Mouse (Mus musculus): Measurements from ENCODE around the gene Gng7. TPM values are rescaled to one million over a fixed set of nuclear protein-coding genes. Genes with fewer than 3 reads are reported as not detected.
A peak's percentile ranks its signal among the peaks of the same experiment; 100 is the strongest.

The Gng7 gene
- polyA plus RNA-seq, 1 experiment from 2014 or later, result 1.4 TPM

GRCm38 (mm10) chr10:80954415-80954814, 60.3 kb downstream of the Gng7 start:
- Histone ChIP-seq H3K9ac (peak overlapping the region; percentile 37; the same call in 1 of the 2 replicates), H3K4me1 (peaks cover 28% of the 10 kb centered on the region), H3K9me3 (no peaks in the 10 kb centered on the region), H3K27ac (replicated peaks) (peak overlapping the region; percentile 80), H3K4me3 (no peak overlapping the region), H3K36me3 (no peaks in the 10 kb centered on the region), H3K27me3 (replicated peaks) (0 out of 2 replicates have a peak, but pooled peaks cover 10% of the 10 kb centered on the region), H3K4me2 (no peak overlapping the region)
- ATAC-seq (ENCODE audit: extremely low read depth, insufficient number of reproducible peaks, low FRiP score, low TSS enrichment), result no peak
- WGBS, result 70% methylated on average over 13 of the region's 13 CpGs

GRCm38 (mm10) chr10:80952449-80952848, 62.3 kb downstream of the Gng7 start:
- H3K9me3 ChIP-seq, result no peaks in the 10 kb centered on the region
- H3K27ac ChIP-seq (replicated peaks), result no peak overlapping the region
- 0 out of 2 replicates have a peak, but pooled peaks cover 10% of the 10 kb centered on the region for H3K27me3 ChIP-seq (replicated peaks)
- no peak for ATAC-seq (ENCODE audit: extremely low read depth, insufficient number of reproducible peaks, low FRiP score, low TSS enrichment)
- H3K9ac ChIP-seq, result 0 out of 2 replicates have a peak overlapping the region, but pooled peaks have one; percentile 10
- WGBS, result 73% methylated on average over 15 of the region's 15 CpGs
- peaks cover 46% of the 10 kb centered on the region for H3K4me1 ChIP-seq
- H3K36me3 ChIP-seq, result no peaks in the 10 kb centered on the region
- H3K4me2 ChIP-seq, result no peak overlapping the region
- no peak overlapping the region for H3K4me3 ChIP-seq

- no peak for ATAC-seq (ENCODE audit: extremely low read depth, insufficient number of reproducible peaks, low FRiP score, low TSS enrichment)
- Histone ChIP-seq H3K36me3 (no peaks in the 10 kb centered on the region), H3K4me2 (no peak overlapping the region), H3K27me3 (replicated peaks) (0 out of 2 replicates have a peak, but pooled peaks cover 10% of the 10 kb centered on the region), H3K9ac (no peak overlapping the region), H3K4me3 (no peak overlapping the region), H3K4me1 (peaks cover 49% of the 10 kb centered on the region), H3K9me3 (no peaks in the 10 kb centered on the region), H3K27ac (replicated peaks) (no peak overlapping the region)
- 75% methylated on average over 10 of the region's 10 CpGs for WGBS
Observed at GRCm38 (mm10) chr10:80951761-80952390, 62.9 kb downstream of the Gng7 start.

GRCm38 (mm10) chr10:80950314-80950713, 64.4 kb downstream of the Gng7 start:
- Histone ChIP-seq H3K4me3 (no peak overlapping the region), H3K4me2 (no peak overlapping the region), H3K36me3 (no peaks in the 10 kb centered on the region), H3K9me3 (no peaks in the 10 kb centered on the region), H3K27ac (replicated peaks) (no peak overlapping the region), H3K9ac (no peak overlapping the region), H3K27me3 (replicated peaks) (0 out of 2 replicates have a peak, but pooled peaks cover 10% of the 10 kb centered on the region), H3K4me1 (peaks cover 48% of the 10 kb centered on the region)
- WGBS, result 34% methylated on average over 5 of the region's 5 CpGs
- no peak for ATAC-seq (ENCODE audit: extremely low read depth, insufficient number of reproducible peaks, low FRiP score, low TSS enrichment)

- Histone ChIP-seq H3K4me1 (peaks cover 35% of the 10 kb centered on the region), H3K9ac (peak overlapping the region; percentile 24; the same call in 1 of the 2 replicates), H3K36me3 (no peaks in the 10 kb centered on the region), H3K9me3 (no peaks in the 10 kb centered on the region), H3K27ac (replicated peaks) (peak overlapping the region; percentile 50), H3K4me2 (no peak overlapping the region), H3K4me3 (no peak overlapping the region), H3K27me3 (replicated peaks) (0 out of 2 replicates have a peak, but pooled peaks cover 10% of the 10 kb centered on the region)
- no peak for ATAC-seq (ENCODE audit: extremely low read depth, insufficient number of reproducible peaks, low FRiP score, low TSS enrichment)
- WGBS, result 66% methylated on average over 3 of the region's 3 CpGs
Observed at GRCm38 (mm10) chr10:80949081-80949480, 65.7 kb downstream of the Gng7 start.

- Histone ChIP-seq H3K27ac (replicated peaks) (peak overlapping the region; percentile 78), H3K4me1 (peaks cover 40% of the 10 kb centered on the region), H3K9me3 (no peaks in the 10 kb centered on the region), H3K4me2 (no peak overlapping the region), H3K4me3 (no peak overlapping the region), H3K27me3 (replicated peaks) (0 out of 2 replicates have a peak, but pooled peaks cover 10% of the 10 kb centered on the region), H3K36me3 (no peaks in the 10 kb centered on the region), H3K9ac (no peak overlapping the region)
- peak; percentile 42; the same call in 1 of the 2 replicates for ATAC-seq (ENCODE audit: extremely low read depth, insufficient number of reproducible peaks, low FRiP score, low TSS enrichment)
- WGBS, result 23% methylated on average over 6 of the region's 6 CpGs
Observed at GRCm38 (mm10) chr10:80948570-80948969, 66.2 kb downstream of the Gng7 start.

- Histone ChIP-seq H3K27me3 (replicated peaks) (0 out of 2 replicates have a peak, but pooled peaks cover 10% of the 10 kb centered on the region), H3K9me3 (no peaks in the 10 kb centered on the region), H3K4me3 (no peak overlapping the region), H3K4me2 (no peak overlapping the region), H3K36me3 (no peaks in the 10 kb centered on the region), H3K9ac (peak overlapping the region; percentile 44; the same call in 1 of the 2 replicates), H3K4me1 (peaks cover 47% of the 10 kb centered on the region), H3K27ac (replicated peaks) (peak overlapping the region; percentile 78)
- ATAC-seq (ENCODE audit: extremely low read depth, insufficient number of reproducible peaks, low FRiP score, low TSS enrichment), result no peak
- WGBS, result 7% methylated on average over 2 of the region's 2 CpGs
Observed at GRCm38 (mm10) chr10:80947802-80948201, 66.9 kb downstream of the Gng7 start.

GRCm38 (mm10) chr10:80946684-80947437, 67.9 kb downstream of the Gng7 start:
- peak overlapping the region; percentile 78 for H3K27ac ChIP-seq (replicated peaks)
- H3K4me2 ChIP-seq, result no peak overlapping the region
- H3K4me3 ChIP-seq, result no peak overlapping the region
- no peak for ATAC-seq (ENCODE audit: extremely low read depth, insufficient number of reproducible peaks, low FRiP score, low TSS enrichment)
- 62% methylated on average over 14 of the region's 14 CpGs for WGBS
- 0 out of 2 replicates have a peak, but pooled peaks cover 10% of the 10 kb centered on the region for H3K27me3 ChIP-seq (replicated peaks)
- no peaks in the 10 kb centered on the region for H3K36me3 ChIP-seq
- H3K9ac ChIP-seq, result peak overlapping the region; percentile 44
- H3K9me3 ChIP-seq, result no peaks in the 10 kb centered on the region
- H3K4me1 ChIP-seq, result peaks cover 54% of the 10 kb centered on the region

GRCm38 (mm10) chr10:80944231-80944630, 70.5 kb downstream of the Gng7 start:
- Histone ChIP-seq H3K27me3 (replicated peaks) (no peaks in the 10 kb centered on the region), H3K36me3 (no peaks in the 10 kb centered on the region), H3K4me2 (no peak overlapping the region), H3K27ac (replicated peaks) (no peak overlapping the region), H3K9me3 (no peaks in the 10 kb centered on the region), H3K4me3 (no peak overlapping the region), H3K9ac (no peak overlapping the region), H3K4me1 (peaks cover 77% of the 10 kb centered on the region)
- ATAC-seq (ENCODE audit: extremely low read depth, insufficient number of reproducible peaks, low FRiP score, low TSS enrichment), result no peak
- WGBS, result 87% methylated on average over 5 of the region's 5 CpGs

GRCm38 (mm10) chr10:80943701-80944100, 71.0 kb downstream of the Gng7 start:
- no peak overlapping the region for H3K4me3 ChIP-seq
- WGBS, result 56% methylated on average over 9 of the region's 9 CpGs
- H3K4me1 ChIP-seq, result peaks cover 77% of the 10 kb centered on the region
- no peak overlapping the region for H3K4me2 ChIP-seq
- no peaks in the 10 kb centered on the region for H3K27me3 ChIP-seq (replicated peaks)
- ATAC-seq (ENCODE audit: extremely low read depth, insufficient number of reproducible peaks, low FRiP score, low TSS enrichment), result no peak
- H3K9me3 ChIP-seq, result no peaks in the 10 kb centered on the region
- peak overlapping the region; percentile 63 for H3K27ac ChIP-seq (replicated peaks)
- no peaks in the 10 kb centered on the region for H3K36me3 ChIP-seq
- peak overlapping the region; percentile 47; the same call in 1 of the 2 replicates for H3K9ac ChIP-seq

- Histone ChIP-seq H3K9ac (peak overlapping the region; percentile 54; the same call in 1 of the 2 replicates), H3K27ac (replicated peaks) (0 out of 2 replicates have a peak overlapping the region, but pooled peaks have one; percentile 37), H3K36me3 (no peaks in the 10 kb centered on the region), H3K9me3 (no peaks in the 10 kb centered on the region), H3K4me1 (peaks cover 77% of the 10 kb centered on the region), H3K27me3 (replicated peaks) (no peaks in the 10 kb centered on the region), H3K4me2 (no peak overlapping the region), H3K4me3 (no peak overlapping the region)
- WGBS, result 55% methylated on average over 8 of the region's 8 CpGs
- no peak for ATAC-seq (ENCODE audit: extremely low read depth, insufficient number of reproducible peaks, low FRiP score, low TSS enrichment)
Observed at GRCm38 (mm10) chr10:80942919-80943318, 71.8 kb downstream of the Gng7 start.
